Mouse (Mus musculus) cerebellum, postnatal 25 days (tissue): ENCODE results near the gene Abcb10.
"Not testable (repeated sequence)": the region's sequence is repeated elsewhere in the genome, so short reads cannot be mapped to it uniquely, and the experiment has no call there.

Experiments
- DNase-seq, 2 experiments: peaks; one replicate each; pipeline ENCODE4 v3.0.0; 2021; ENCODE audit warnings: mixed read lengths in 2 of 2

Abcb10 gene

GRCm38 (mm10) chr8:123980239-123980638 is 2.7 kb downstream of the Abcb10 start:
- no peak for DNase-seq

DNA sequence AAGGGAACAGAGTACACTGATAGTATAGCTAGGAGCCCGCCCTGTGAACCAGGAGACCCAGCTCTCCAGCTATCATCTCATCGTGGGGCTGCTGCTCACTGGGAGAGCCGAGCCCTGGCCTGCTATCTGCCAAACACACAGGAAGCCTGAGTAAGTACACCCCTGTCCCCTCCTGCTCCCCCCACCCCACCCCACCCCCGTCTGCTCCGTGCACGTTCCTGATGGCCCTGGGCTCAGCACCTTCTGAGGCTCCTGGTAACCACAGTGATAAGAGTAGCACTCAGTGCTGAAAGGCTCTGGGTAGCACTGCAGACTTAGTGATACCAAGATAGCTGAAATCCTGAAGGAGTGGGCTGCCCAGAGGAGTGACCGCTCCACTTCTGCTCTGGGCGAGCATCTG is 4.0 kb downstream of the Abcb10 start:
- no peak for DNase-seq

DNA sequence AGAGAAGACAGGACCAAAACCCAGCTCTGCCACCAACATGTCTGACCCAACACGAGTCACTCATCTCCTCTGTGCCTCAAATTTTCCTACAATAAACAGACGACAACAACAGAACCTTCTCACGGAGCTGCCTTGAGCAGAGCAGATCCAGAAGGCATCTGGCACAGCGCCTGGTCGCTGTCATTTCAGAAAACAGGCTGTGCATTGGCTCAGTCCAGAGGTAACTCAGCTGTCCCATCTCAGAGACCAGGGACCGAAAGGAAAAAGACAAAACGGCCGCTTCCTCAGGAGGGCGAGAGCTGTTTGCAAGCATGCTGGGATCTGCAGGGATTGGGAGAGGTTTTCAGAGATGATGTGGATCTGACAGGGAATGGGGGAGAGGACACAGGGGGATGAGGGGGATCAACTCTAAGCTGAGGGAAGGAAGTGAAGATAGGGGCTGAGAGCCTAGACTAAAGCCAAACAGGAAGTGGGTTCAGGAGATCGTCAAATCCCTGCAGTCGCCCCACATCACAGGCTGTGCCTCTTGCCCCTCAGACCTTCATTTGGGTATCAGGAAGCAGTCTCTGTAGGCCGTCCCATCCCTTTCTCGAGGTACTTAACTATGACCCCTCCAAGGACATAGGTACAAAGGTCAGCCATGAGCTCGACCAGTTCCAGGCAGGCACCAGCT is 4.6 kb downstream of the Abcb10 start:
- DNase-seq: peak; percentile 28 to 63

DNA sequence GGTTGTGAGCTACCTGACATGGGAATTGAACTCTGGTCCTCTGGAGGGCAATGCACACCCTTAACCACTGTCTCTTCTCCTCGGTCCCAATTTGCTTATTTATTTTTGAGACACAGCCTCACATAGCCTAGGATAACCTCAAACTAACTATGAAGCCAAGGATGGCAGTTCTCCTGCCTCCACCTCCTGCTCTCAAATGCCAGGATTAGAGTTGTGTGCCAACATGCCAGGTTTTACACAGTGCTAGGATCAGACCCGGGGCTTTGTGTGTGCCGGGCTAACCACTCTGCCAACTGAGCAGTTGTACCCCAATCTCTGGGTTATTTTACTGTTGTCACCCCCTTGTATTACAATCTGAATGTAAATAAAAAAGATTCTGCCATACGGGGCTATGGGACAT is 5.4 kb downstream of the Abcb10 start:
- peak in 1 of 2 experiments; percentile 22 for DNase-seq

DNA sequence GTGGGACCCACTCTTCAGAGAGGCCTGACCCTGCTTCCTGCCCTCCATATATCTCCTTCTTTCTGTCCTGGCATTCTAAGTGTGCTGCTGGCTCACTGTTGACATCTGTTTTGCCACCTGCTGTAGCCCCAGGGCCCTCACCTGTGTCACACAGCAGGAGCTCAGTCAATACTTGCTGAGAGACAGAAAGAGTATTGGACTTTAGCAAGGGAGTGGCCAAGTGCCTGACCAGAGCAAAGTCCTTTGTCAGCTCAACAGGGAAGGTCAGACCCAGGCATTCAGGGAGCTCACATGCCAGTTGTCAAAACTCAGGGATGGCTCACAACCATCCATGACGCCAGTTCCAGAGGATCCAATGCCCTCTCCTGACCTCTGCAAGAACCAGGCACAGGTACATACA is 9.4 kb downstream of the Abcb10 start:
- no peak for DNase-seq

GRCm38 (mm10) chr8:123966896-123967295 is 16.0 kb downstream of the Abcb10 start:
- no peak for DNase-seq

GRCm38 (mm10) chr8:123961371-123961770 is 21.6 kb downstream of the Abcb10 start:
- no peak for DNase-seq

DNA sequence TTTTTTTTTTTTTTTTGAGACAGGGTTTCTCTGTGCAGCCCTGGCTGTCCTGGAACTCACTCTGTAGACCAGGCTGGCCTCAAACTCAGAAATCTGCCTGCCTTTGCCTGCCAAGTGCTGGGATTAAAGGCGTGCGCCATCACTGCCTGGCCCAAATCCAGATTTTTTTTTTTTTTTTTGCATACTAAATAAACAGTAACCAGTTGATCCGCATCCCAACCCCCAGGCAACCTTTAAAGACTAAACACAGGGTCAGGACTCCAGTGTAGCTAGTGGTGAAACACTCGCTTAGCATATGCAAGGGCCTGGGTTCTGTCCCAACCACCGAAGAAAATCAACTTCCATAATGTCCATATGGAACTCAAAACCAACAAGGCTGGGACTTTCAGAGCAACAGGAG is 22.4 kb downstream of the Abcb10 start:
- DNase-seq: not testable (repeated sequence)

DNA sequence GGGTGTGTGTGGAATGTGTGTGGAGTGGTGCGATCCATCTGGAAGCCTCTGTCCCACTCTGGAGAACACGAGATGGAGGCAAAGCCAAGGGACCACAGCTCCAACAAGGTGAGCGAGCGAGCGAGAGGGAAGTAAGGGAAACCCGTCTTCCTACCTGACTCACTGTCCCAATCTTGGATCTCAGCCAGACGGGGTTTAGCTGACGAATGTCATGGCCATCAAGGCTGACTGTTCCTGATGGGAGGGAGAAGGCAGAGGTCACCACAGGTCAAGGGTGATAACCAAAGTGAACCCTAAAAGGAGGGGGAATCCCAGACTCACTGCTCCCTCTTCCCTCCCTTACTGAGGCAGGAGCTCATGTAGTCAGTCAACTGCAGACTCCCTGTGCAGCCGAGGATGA is 22.9 kb downstream of the Abcb10 start:
- no peak for DNase-seq

- no peak for DNase-seq
Observed at GRCm38 (mm10) chr8:123959473-123959872, 23.4 kb downstream of the Abcb10 start.

DNA sequence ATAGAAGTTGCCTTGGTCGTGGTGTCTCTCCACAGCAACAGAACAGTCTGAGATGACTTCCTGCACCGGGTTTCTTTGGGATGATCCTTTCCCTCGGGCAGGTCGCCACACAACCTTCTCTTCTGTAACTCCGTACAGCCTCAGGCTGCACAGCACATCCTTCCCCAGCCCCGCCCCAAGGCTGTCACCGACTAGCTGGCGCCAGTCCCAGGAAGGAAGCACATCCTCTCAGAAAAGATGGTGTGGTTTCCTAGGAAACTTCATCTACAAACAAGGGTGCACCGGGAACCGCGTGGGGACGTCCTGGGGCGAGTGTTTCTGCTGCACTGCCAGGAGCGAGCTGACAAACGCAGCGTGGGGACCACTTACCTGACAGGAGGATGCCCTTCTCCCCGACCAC is 24.8 kb downstream of the Abcb10 start:
- DNase-seq: no peak

DNA sequence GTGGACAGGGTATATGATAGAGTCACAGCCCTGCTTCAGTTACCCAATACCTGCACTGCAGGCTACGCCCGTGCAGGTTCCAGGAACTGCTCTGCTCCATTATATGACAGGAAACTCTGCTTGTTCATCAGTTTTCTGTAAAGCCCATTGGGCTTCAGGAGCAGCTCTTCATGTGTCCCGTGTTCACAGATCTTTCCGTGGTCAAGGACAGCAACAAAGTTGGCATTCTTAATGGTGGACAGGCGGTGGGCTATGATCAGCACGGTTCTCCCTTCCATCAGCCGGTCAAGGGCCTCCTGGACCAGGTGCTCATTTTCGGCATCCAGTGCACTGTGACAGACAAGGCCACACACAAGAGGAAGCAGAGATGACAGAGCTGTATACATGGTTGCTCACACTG is 28.7 kb downstream of the Abcb10 start:
- no peak for DNase-seq

DNA sequence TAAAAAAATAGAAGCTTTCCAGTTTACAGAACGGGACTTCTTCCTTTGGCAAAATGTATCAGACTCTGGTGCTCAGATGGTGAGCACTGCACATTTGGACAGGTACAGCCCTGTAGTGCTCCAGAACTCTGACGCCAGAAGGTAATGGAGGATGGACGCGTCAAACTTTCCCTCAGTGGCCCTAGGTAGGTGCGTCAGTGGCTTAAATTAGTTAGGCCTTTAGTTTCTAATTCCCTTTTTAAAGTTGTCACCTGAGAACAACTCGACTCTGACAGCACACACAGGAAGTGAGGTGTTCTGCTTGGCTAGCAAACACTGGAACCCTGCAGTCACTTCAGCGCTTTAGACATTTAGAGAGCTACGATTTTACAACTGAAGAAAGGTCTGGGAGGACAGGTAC is 29.2 kb downstream of the Abcb10 start:
- no peak for DNase-seq

DNA sequence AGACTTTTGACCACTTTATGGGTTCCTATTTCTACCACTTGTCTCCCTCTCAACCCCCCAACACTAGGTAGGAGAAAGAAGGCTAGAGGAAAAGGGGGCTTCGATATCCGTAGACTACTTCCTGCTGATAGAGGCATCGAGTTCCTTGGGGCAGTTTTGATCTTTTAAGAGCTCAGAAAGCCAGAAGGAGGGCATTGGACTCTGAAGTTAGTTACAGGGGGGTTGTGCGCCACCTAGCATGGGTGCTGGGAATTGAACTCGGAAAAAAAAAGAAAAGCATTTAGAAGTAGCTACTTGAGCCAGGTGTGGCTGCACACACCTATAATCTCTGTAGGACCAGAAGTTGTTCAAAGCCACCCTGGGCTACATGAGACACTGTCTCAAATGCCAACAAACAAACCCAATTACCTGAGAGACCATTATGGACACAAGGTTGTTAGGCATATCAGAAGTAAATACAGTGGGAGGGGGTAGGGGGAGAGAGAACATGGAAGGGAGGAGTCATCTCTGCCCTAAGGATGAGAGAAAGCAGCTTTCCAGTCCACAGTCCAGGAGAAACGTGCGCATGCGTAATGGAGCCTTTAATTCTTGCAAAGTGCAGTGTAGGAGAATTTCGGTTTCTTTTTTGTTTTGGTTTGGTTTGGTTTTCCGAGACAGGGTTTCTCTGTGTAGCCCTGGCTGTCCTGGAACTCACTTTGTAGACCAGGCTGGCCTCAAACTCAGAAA is 32.7 kb downstream of the Abcb10 start:
- DNase-seq: peak; percentile 65 to 74

- DNase-seq: no peak
Observed at GRCm38 (mm10) chr8:123949686-123949986, 33.3 kb downstream of the Abcb10 start.

DNA sequence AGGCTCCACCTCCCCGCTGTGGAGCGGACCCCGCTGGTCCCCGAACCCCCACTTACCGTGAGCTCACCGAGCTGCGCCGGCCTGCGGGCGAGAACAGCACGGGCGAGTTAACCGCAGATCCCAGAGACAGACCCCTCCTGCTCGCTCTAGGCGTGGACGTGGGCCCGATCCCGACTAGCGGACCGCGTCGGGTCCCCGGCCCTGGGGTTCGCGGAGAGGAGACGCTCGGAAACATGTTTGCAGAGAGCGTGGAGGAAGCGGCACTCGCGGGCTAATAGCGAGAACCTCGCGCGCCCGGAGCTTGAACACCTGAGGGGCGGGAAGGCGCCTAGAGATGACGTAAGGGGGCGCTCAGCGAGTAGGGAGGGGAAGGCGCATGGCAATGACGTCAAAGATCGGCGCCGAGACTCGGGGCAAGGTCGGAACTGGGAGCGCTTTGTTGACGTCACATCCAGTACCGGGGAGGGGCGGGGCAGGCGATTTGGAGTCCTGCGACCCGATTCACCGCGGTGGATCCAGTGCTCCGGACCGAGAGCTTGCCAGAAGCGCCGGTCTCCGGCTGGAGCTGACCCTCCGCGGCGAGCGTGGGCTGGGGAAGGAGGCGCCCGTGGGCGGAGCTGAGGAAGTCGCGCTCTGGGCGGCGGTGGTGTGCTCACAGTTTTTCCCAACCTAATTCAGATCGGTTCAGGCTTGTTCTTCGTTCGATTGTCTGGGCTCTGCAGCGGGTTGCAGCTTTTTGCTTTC is 33.8 kb downstream of the Abcb10 start, which contains the start of gene Nup133:
Gene Nup133 (minus strand): TSS at position 324 of the 744 bp plus-strand sequence.
- DNase-seq: peak; percentile 100

GRCm38 (mm10) chr8:123929026-123929425 is 53.9 kb downstream of the Abcb10 start:
- no peak for DNase-seq

DNA sequence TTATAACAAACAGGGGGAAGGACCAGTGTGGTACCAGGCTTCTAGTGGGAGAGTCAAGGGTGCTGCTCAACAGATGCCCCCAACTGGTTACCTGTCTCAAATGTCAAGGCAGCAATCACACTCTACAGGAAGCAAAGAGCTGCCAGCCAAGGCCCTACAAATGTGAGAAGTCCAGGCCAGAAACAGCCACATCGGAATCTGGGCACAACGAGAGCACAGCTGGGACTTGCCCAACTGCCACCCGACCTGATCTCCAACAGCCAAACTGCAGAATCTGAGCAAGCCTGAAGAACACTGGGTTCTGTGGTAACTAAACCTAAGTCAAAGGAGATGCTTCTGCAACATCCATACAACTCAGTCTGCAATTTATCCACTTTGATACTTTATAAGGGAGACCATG is 57.3 kb downstream of the Abcb10 start:
- DNase-seq: no peak

DNA sequence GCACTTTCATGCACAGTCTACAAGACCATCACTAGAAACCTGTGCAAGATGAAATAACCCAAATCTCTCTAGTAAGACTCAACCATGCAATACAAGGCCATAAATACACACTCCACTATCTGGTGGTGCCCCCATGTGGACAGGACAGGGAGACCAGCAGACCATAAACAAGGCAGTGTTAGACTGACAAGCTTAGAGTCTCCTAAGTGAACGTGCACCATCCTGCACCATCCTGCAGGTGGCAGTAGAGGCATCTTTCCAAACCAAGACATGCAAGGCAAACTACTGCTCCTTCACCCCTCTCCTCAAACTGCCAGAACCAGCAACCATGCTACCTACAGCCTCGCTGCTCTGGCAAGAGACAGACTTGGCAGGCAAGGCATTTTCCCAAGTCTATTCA is 58.2 kb downstream of the Abcb10 start:
- DNase-seq: peak; percentile 87 to 91

GRCm38 (mm10) chr8:123914635-123915034 is 68.3 kb downstream of the Abcb10 start:
- no peak for DNase-seq

DNA sequence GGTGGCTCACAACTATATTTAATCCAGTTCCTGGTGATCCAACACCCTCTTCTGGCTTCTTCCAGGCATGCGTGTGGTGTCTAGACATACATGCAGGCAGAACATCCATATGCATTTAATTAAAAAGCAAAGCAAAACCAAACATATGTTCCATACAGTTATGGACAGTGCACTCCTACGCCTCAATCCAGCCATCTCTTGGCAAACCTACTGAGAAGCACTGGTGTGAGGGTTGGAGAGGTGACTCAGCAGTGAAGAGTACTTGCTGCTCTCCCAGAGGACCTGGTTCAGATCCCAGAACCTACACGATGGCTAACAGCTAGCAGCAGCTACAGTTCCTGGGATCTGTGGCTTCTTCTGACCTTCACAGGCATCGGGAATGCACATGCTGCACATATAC is 70.7 kb downstream of the Abcb10 start:
- no peak for DNase-seq

GRCm38 (mm10) chr8:123907604-123908003 is 75.3 kb downstream of the Abcb10 start:
- no peak for DNase-seq

DNA sequence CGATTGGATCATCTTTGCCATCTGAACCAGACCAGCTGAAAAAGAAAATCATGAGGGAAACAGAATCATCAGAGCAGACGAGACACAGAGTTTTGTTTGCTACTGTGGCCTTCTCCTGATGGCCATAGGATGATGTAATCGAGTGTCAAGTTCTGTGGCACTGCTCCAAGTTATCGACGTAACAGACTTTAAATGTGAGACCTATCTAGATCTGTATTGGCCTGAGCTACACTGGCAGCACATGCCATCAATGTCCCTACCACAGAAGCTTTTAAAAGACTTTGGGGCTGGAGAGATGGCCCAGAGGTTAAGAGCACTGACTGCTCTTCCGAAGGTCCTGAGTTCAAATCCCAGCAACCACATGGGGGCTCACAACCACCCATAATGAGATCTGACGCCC is 80.3 kb downstream of the Abcb10 start:
- DNase-seq: no peak
